Mouse (Mus musculus): ENCODE measurements around the gene Gm49394.
A peak's percentile ranks its signal among the peaks of the same experiment; 100 is the strongest.

Gene Gm49394

DNA sequence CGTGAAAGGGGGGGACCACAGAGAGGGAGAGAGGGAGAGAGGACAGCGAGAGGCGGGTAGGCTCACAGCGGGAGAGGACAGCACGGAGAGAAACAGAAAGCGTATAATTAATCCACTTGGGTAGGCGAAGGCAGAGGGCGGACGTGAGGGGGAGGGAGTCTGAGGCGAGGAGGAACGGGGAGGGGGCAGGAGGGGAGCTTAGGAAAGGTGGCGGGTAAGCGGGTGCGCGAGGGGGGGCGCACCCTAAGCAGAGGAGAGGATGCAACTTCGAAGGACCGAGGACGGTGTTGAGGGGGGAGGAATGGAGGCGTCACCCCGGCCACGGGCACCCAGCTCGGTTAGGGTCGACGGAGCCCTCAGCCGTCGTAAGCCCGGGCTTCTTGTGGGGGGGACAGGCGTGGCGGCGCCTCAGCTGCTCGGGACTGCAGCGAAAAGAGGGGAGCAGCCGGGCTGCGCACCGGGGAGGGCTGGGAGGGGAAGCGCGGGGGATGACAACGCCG lies 11.0 kb downstream of the Gm49394 start:
- DNase-seq = peak; percentile 29

DNA sequence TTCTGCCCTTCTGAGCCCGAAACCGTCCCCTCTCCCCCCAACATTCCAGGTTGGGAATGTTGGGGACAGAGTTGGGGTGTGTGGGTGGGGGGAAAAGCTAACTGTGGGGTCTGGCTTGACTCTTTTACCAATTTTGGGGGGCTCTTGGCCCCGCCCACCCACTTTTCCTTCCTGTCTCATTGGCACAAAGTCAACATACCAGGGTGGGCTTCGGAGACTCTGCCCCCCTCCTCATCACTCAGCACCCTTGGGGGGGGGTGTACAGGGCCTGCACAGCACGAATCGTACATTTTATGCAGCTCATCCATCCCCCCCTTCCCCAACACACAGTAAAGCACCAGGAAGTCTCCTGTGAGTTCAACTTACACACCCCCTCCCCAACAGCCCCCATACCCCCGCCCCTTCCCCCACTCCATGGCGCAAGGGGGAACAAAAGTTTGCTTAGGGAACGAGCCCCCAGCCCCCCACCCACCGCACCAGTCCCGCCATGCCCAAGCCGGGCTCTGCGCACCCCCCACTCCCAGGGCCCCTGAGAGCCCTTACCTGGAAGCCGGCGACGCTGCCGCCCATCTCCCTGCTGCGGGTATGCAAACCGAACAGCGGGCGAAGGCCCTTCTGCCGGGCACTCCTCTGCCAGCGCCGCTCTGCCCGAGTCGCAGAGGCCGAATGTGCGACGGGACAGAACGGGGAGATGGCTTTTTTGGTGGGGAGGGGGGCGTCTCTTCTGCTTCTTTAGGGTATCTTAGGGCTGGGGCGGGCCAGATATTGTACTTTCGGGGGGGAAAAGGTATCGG lies 11.7 kb downstream of the Gm49394 start:
- peak; percentile 36 for DNase-seq

DNA sequence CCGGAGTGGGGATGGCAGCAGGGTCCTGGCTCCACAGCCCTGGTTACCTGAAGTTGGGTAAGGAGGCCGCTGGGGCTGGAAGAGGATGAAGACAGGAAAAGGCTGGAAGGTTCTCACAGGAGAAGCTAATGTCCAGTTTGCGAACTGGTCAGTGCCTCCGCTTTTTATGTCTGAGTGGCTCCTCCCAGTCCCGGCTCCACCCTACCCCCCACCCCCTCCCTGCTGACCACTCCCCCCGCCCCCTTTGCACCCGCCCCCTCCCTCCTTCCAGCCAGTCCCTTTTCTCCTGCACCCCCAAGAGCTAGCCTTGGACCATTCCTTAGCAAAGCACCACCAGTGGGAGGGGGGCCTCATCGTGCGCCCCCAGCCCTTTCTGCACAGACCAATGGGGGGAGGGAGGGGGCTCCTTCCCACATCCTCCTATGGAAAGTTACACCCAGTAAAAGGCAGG lies 12.4 kb downstream of the Gm49394 start:
- no peak for DNase-seq

DNA sequence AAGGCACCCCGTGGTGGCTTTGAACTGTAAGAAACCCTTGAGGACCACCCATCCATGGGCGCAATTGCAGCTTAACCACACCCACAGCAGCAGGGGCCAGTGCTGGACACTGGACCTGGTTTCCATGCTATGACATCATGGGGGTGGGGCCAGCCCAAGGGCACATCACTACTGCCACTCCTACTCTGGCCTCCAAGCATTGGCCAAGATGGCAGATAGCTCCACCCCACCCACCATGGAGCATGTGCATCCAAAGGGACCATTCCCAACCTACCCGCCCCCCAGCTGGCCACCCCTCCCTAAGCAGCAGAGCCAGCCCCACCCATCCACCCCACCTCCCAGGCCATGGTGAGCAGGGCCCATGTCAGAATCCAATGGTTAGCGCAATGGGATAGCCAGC lies 13.7 kb downstream of the Gm49394 start:
- no peak for DNase-seq

DNA sequence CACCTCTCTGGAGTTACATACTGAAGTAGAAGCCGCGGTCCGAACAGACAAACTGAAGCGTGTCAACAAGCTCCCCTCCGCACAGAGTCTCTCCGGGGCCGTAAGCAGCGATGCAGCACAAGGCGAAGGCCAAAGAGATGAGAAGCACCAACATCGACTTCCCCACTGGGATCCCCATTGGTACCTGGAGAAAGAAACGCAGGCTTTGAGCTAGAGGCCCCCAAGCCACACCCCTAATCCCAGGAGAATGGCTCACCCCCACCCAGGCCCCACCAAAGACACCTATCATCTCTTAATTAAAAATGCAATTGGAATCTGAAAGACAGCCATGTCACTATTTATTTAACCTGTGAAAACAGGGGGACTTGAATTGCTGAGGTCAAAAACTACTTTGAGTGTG lies 14.1 kb downstream of the Gm49394 start:
- no peak for DNase-seq

DNA sequence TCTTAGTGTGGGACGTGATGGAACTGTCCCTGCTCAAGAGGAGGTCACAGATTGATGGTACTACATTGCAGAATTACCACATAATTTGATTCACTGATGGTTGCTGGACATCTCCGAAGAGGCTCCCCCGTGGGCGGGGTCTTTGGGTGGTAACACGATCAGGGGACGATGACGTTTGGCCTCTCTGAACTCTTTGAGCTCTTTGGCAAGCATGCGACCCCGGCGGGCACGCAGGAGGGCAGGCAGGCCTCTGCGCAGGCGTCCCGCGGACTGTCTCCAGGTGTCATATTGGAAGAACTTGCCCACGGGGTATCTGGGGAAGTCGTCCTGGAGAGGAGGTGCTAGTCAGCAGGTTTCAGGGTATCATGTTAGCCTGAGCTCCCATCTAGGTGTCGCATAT lies 16.0 kb downstream of the Gm49394 start:
- no peak for DNase-seq

DNA sequence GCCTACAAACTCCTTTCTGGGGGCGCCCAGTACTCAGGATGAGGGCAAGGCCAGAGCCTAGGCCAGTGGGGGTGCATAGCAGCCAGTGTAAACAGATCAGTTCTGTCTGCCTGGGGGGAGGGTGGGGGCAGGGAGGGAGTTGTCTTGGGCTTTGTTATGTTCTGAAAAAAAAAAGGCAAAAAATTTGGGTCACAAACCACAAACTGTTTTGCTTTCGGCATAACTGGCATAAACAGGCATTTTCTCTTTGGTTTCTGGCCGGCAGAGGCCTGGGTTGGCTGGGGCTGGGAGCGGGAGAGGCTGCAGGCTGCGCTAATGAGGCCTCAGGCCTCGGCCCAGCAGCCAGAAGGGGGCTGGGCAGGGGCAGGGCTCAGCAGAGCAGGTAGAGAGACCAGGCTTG lies 23.1 kb downstream of the Gm49394 start:
- DNase-seq = no peak

DNA sequence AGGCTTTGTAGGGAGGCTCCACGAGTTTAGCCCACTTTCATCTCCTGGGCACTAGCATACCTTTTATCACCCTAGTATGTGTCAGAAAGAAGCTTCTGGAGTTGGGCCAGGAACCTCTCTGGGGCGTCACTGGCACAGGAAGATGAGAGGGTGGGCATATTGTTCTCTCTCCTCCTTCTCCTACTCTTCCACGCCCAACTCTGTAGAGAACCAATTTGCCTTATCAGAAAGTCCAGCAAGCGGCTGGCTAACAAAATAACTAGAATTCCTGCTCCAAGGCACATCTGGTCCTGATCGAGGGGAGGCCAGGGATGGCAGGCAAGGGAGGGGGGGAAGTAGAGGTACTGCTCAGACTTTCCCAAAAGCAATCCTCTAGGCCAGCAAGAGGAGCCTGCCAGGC lies 24.7 kb downstream of the Gm49394 start:
- DNase-seq = no peak

DNA sequence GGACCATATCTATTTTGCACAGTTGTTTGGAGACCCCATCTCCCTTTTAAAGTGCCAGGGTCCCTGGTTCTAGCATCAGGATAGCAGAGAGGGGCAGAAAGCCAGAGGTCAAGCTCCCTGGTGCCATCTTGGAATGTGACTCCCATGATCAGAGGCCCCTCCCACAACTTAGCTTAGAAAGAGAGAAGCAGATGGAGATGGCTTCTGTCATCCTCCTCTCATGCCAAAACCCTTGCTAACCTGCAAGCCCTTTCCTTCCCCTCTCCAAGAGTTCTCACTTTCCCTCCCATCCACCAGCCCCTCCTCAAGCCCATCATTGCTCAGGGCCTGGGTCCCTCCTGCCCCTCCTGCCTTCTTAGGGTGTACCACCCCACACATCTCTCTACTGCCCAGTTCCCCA lies 33.6 kb downstream of the Gm49394 start:
- DNase-seq = no peak

DNA sequence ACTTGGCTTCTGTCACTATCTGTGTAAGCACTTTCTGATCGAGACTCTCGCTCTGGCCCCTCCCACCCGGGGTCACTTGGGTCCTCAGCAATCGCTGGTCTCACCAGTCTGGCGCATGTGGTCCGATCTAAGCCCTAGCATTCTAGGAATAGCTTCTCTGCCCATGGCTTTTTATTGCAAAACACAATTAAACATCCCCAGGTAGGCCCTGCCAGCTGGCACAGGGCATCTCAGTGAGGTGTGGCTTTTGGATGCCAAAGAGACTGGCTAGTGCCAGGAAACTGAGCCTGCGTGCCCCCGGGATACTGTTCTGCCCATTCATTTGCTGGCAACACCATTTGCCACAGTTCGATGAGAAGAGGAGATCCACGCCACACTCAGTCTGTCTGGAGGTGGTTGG lies 39.1 kb downstream of the Gm49394 start:
- DNase-seq = no peak

DNA sequence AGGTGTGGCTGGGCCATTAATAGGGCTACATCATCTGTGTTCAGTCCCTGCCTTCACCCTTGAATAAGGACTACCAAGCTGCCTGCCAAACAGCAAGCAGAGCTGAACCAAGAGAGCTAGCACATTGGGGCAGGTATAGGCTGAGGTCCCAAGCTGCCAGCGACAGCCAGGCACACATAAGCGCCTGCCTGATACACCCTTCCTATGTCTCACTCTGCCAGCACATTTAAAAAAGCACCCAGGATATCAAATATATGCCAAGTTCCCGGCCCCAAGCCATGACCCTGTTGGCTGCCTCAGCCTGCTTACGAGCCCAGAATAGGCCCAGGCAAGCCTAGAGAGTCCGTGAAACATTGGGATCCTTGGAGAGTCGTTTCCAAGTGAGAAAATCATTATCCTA lies 39.9 kb downstream of the Gm49394 start:
- DNase-seq = no peak

DNA sequence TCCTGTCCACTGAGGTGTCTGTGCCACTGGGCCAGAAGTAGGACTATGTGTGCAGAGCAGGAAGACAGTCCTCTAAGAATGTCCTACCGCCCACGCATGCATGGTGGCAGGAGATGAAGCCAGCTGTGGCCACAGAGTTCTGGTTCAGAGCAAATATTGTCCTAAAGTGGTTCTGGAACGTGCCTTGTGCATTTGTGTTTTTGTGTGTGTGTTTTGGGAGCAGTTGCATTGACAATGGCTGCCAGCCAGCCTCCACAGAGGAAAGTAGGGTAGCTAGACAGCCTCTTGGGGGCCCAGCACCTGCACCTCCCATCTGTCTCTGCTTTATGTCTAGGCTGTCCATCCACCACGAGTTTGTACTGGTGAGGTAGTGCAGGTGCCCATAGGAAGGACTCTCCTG lies 47.6 kb downstream of the Gm49394 start:
- DNase-seq = no peak

DNA sequence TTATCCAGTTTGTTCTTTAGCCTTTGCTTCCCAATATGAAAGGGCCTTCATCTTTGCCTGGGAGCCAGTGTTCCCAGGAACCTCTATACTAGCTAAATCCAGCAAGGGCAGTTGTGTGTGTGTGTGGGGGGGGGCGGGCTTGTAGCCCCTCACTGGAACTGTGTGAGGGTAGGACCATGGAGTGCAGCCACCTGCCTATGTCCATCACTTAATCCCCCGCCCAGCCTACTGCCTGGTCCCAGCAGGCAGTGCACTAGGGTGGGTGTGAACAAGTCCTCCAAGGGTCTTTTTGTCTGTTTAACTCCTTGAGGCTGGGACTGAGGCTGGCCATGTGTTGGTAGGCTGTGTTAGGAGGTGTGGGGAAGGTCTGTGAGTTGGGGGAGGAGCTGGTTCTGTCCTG lies 56.7 kb downstream of the Gm49394 start:
- DNase-seq = no peak

DNA sequence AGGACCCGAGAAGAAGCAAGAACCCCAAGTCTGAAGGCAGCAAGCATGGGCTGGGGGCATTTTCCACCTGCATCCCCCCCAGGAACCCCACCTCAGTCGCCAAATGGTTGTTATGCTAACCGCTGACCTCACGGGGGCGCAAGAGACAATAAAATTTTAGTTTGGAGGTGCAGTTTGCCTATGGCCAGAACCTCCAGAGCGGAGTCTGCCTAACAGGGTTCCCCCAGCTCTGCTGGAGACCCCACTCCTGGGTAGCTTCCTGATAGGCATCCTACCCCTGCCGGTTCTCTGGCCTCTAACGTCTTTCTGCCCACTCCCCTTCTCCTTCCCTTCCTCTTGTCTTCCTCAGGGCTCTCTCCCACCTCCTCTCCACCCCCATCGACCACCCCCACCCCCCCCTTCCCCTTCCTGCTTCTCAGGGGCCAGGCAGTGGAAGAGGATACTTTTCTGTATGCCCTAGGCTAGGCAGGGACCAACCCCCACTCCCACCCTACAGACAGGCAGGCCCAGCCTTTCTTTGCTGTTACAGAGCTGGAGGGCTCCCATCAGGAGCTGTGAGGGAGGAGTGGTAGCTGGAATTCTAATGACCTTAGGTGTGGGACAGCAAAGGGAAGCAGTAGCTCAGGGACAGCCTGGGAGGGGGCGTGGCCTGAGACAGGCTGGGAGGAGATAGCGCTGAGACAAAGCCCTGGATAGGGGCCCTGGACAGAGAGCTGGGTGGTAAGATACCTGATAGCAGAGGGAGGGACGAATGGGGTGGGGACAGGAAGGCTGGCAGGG lies 58.9 kb downstream of the Gm49394 start:
- peak; percentile 61 for DNase-seq

DNA sequence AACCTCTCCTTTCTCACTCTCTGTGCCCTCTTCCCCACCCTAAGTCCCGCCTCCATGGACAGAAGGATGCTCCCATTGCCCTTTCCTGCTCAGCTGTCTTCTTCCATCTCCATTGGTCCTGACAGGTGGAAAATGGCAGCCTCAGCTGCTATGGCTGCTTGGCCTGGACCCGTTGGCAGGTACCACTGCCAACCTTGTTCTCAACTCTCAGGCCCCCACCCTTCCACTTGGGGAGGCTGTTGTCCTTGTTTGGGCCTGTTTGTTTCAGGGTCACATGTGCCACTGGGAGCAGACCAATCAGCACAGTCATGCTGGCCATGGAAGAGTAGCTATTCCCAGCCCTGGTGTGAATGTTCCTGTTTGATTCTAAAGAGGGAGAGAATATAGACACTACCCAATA lies 68.8 kb downstream of the Gm49394 start:
- DNase-seq = no peak

Data from kidney, postnatal 10 days (tissue).